Mouse (Mus musculus): ENCODE data around the gene Fars2.

DNA sequence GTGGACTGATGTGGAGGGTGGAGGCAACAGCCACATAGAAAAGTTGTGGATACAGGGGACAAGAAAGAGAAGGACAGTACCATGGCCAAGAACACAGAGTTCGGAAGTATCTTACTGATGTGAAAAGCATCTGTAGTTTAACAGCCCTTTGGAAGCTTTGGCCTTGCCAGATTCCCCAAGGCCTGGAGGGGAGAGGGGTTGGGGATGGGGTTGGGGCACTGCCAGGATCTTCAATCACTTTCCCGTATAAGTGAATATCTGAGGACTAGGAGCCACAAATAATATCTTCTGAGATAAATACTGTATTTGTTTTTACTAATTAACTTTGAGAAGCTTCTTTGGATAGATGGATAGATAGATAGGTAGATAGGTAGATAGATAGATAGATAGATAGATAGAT lies 351.8 kb downstream of the Fars2 start:
- no peak for TF ChIP-seq POLR2A (IDR thresholded peaks at IDR 0.05; ENCODE audit: low read depth, low read length)
- TF ChIP-seq CTCF (IDR thresholded peaks at IDR 0.05; ENCODE audit: extremely low read depth, insufficient read length, insufficient replicate concordance, low read depth, low read length) = no peak

All from small intestine, adult 2 months (tissue).